Comparison of ENCODE assay signal across 8 mouse cellular contexts in genomic region chr6:86527766-86528450, GRCm38 (mm10). TPM values are rescaled to one million over a fixed set of nuclear protein-coding genes. Genes with fewer than 3 reads are reported as not detected.
DNase-seq lines count a peak whose midpoint lies in the region; ATAC-seq lines count a peak whose summit lies in the region.

No protein-coding gene starts in this region.

- peaks cover 13% of the 10 kb centered on the region for H3K4me1 ChIP-seq in embryonic facial prominence, embryonic 14.5 days (ENCODE audit: control insufficient read depth, insufficient read depth, low read length)
- H3K4me1 ChIP-seq in limb, embryonic 10.5 days, result peaks cover 14% of the 10 kb centered on the region

- peaks cover 38% of the 10 kb centered on the region for H3K36me3 ChIP-seq in embryonic facial prominence, embryonic 14.5 days (ENCODE audit: control insufficient read depth, insufficient read depth, low read length)
- H3K36me3 ChIP-seq in limb, embryonic 10.5 days, result peaks cover 54% of the 10 kb centered on the region
- H3K36me3 ChIP-seq in splenic B cell, adult 2 months (ENCODE audit: control insufficient read depth, insufficient read depth, low read length, poor library complexity, severe bottlenecking), result peaks cover 3% of the 10 kb centered on the region

- H3K27ac ChIP-seq in embryonic facial prominence, embryonic 14.5 days (replicated peaks; ENCODE audit: low read depth, low read length), result peak overlapping the region; percentile 100
- peak overlapping the region; percentile 100 for H3K27ac ChIP-seq in limb, embryonic 10.5 days

- no peaks in the 10 kb centered on the region for H3K9me3 ChIP-seq in embryonic facial prominence, embryonic 14.5 days (ENCODE audit: control insufficient read depth, low read length)
- no peaks in the 10 kb centered on the region for H3K9me3 ChIP-seq in limb, embryonic 10.5 days (replicated peaks)

- H3K27me3 ChIP-seq in embryonic facial prominence, embryonic 14.5 days (replicated peaks; ENCODE audit: control insufficient read depth, insufficient read depth, low read length), result no peaks in the 10 kb centered on the region
- no peaks in the 10 kb centered on the region for H3K27me3 ChIP-seq in limb, embryonic 10.5 days (ENCODE audit: low read depth, poor library complexity, severe bottlenecking)
- H3K27me3 ChIP-seq in splenic B cell, adult 2 months (ENCODE audit: control insufficient read depth, insufficient read depth, low read length, poor library complexity, severe bottlenecking), result no peaks in the 10 kb centered on the region

- WGBS in embryonic facial prominence, embryonic 14.5 days, result 63% methylated on average over 1 of the region's 4 CpGs
- WGBS in limb, embryonic 10.5 days, result 88% methylated on average over 2 of the region's 4 CpGs

- no peak for ATAC-seq in embryonic facial prominence, embryonic 14.5 days (ENCODE audit: low read depth)

- peak overlapping the region; percentile 96 for H3K4me3 ChIP-seq in embryonic facial prominence, embryonic 14.5 days (ENCODE audit: low read depth, low read length)
- H3K4me3 ChIP-seq in limb, embryonic 10.5 days, result peak overlapping the region; percentile 75

- H3K9ac ChIP-seq in embryonic facial prominence, embryonic 14.5 days (ENCODE audit: low read depth, low read length), result 0 out of 2 replicates have a peak overlapping the region, but pooled peaks have one; percentile 99

- peak overlapping the region; percentile 89 for H3K4me2 ChIP-seq in embryonic facial prominence, embryonic 14.5 days (ENCODE audit: low read depth, low read length)

- peak; percentile 10 for DNase-seq in kidney, postnatal 14 days
- DNase-seq in kidney, postnatal 4 days, result no peak
- no peak for DNase-seq in embryonic facial prominence, embryonic 14.5 days (ENCODE audit: low spot score)
- DNase-seq in limb, embryonic 10.5 days (ENCODE audit: low spot score), result no peak
- peak; percentile 14 for DNase-seq in splenic B cell, adult 2 months (ENCODE audit: low read depth, low spot score)
- no peak for DNase-seq in left cerebral cortex, adult 8-10 months (ENCODE audit: low spot score in 2 of 2)
- no peak for DNase-seq in urinary bladder, postnatal 10 days (ENCODE audit: low spot score)
- DNase-seq in urinary bladder, adult 2 months (ENCODE audit: low spot score), result no peak

RNA-seq across cellular contexts. Expression of gene Pcbp1, which starts 1.8 kb away (rescaled TPM):
- 397 and 402 TPM in 2 replicates for polyA plus RNA-seq in embryonic facial prominence, embryonic 14.5 days (2014; fragmentation: Nextera tagmentation; extraction: Ambion mirVana)
- 562 and 618 TPM in 2 replicates for polyA plus RNA-seq in limb, embryonic 10.5 days (2016; fragmentation: Nextera tagmentation; extraction: Ambion mirVana)
- total RNA-seq in left cerebral cortex, adult 8-10 months (2022), result 100 to 1,000 TPM; 179 to 184 (median 180) TPM
- 153 and 183 TPM in 2 replicates for polyA plus RNA-seq in urinary bladder, adult 2 months (2012; rRNA removed)

Comparison
In these comparisons a context has a peak if more than half of its experiments do, and no peak if none do; other contexts are left out.
1. DNase-seq: peak in kidney, postnatal 14 days (single experiment) and splenic B cell, adult 2 months (single experiment); none in kidney, postnatal 4 days (0 of 2), embryonic facial prominence, embryonic 14.5 days (single experiment), limb, embryonic 10.5 days (single experiment), left cerebral cortex, adult 8-10 months (0 of 2), urinary bladder, postnatal 10 days (single experiment) and urinary bladder, adult 2 months (single experiment).